Mouse (Mus musculus) forebrain, embryonic 14.5 days (tissue): ENCODE data around the gene Thsd4. TPM values are rescaled to one million over a fixed set of nuclear protein-coding genes. Genes with fewer than 3 reads are reported as not detected.
"Not testable (repeated sequence)": the region's sequence is repeated elsewhere in the genome, so short reads cannot be mapped to it uniquely, and the experiment has no call there.

ENCODE experiments used
- ATAC-seq: fragments of 200-750 bp; cut with Nextera tagmentation; 2 replicates; pipeline ENCODE4 v1.8.0; 2017; ENCODE audit warnings: mild to moderate bottlenecking, moderate library complexity
- DNase-seq: peaks from one replicate; pipeline ENCODE4 v3.0.0-alpha.2; 2015; ENCODE audit warnings: low spot score
- H3K27ac ChIP-seq: fragments of 300-500 bp; sonication (generic); 2 replicates; pipeline ENCODE4 v1.5.1; 2014; ENCODE audit warnings: low read depth, mild to moderate bottlenecking, control low read depth, low read length, moderate library complexity
- H3K27me3 ChIP-seq: fragments of 300-500 bp; sonication (generic); replicated peaks from 2 replicates; pipeline ENCODE4 v1.6.1; 2014; ENCODE audit warnings: low read length, control low read depth, mixed read lengths; ENCODE audit not compliant: control insufficient read depth, insufficient read depth
- H3K36me3 ChIP-seq: fragments of 300-500 bp; sonication (generic); 2 replicates; pipeline ENCODE4 v1.6.1; 2014; ENCODE audit warnings: low read length, control low read depth; ENCODE audit not compliant: control insufficient read depth, insufficient read depth
- H3K4me1 ChIP-seq: fragments of 300-500 bp; sonication (generic); 2 replicates; pipeline ENCODE4 v1.6.1; 2014; ENCODE audit warnings: antibody characterized with exemption, low read length, control low read depth; ENCODE audit not compliant: control insufficient read depth, insufficient read depth
- H3K4me2 ChIP-seq: fragments of 300-500 bp; sonication (generic); 2 replicates; pipeline ENCODE4 v1.6.1; 2014; ENCODE audit warnings: mild to moderate bottlenecking, control low read depth, low read length
- H3K4me3 ChIP-seq: fragments of 300-500 bp; sonication (generic); 2 replicates; pipeline ENCODE4 v1.5.1; 2014; ENCODE audit warnings: low read depth, low read length, control low read depth
- H3K9ac ChIP-seq: fragments of 300-500 bp; sonication (generic); 2 replicates; pipeline ENCODE4 v1.6.1; 2014; ENCODE audit warnings: mild to moderate bottlenecking, low read length, control low read depth, moderate library complexity
- H3K9me3 ChIP-seq: fragments of 300-500 bp; sonication (generic); replicated peaks from 2 replicates; pipeline ENCODE4 v1.6.1; 2016; ENCODE audit warnings: low read length, control low read depth, mixed read lengths; ENCODE audit not compliant: control insufficient read depth
- WGBS: fragments of 180-500 bp; shearing (Covaris S2); extraction: QIAGEN DNeasy Blood & Tissue Kit; methylation state at CpG from one replicate; pipeline ENCODE4 v1.1.7; 2014; 5-methylcytosine and 5-hydroxymethylcytosine counted together
- polyA plus RNA-seq: library from polyadenylated mRNA; unstranded; fragments of >200 nt; fragmentation: Nextera tagmentation; extraction: Ambion mirVana; gene quantifications from 2 replicates; pipeline ENCODE4 v1.2.1, GENCODE M21; 2014

Thsd4 gene
- polyA plus RNA-seq, 1 experiment from 2014 or later: 3.4 TPM

DNA sequence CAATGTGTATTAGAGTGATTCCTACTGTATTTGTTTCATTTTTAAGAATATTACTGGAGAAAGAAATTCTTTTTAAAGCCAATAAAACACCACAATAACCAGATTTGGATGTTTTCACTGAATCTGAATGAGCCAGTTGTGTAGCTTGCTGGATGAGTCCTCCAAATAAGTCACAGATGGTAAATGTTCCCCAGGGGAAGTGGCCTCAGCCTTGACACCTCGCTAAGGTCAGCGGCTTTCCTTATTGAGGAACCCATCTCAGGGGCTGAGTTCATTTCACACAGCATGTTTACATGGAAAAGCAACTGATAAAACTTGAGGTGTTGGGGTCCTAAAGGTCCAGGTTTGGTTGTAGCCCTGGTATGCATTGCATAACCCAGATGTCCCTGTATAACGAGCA is 337.8 kb downstream of the Thsd4 start:
- no peak for ATAC-seq
- DNase-seq: no peak
- Histone ChIP-seq H3K9ac (no peak overlapping the region), H3K36me3 (no peaks in the 10 kb centered on the region), H3K27me3 (no peaks in the 10 kb centered on the region), H3K4me2 (no peak overlapping the region), H3K9me3 (no peaks in the 10 kb centered on the region), H3K4me3 (no peak overlapping the region), H3K27ac (no peak overlapping the region), H3K4me1 (no peaks in the 10 kb centered on the region)
- 68% methylated on average over 3 of the region's 3 CpGs for whole genome bisulfite sequencing

DNA sequence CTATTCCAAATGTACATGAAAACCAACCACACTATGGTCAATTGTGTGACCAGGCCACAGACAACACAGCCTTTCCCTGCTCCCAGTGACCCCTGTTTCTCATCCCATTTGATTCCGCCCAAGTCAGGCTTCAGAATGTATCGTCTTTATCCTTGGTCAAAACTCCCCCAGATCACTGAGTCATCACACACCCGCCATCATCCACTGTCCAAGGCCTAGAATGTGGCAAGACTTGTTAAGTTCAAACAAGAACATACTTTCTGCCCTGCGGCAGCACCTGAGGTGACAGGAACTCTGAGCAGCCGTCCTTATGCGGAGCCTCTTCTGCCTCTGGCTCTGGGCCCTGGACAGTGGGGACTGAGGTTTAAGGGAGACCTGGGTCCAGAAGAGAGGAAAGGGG is 339.5 kb downstream of the Thsd4 start:
- Histone ChIP-seq H3K27ac (no peak overlapping the region), H3K9ac (no peak overlapping the region), H3K4me2 (no peak overlapping the region), H3K9me3 (no peaks in the 10 kb centered on the region), H3K4me3 (no peak overlapping the region), H3K36me3 (no peaks in the 10 kb centered on the region), H3K27me3 (no peaks in the 10 kb centered on the region), H3K4me1 (no peaks in the 10 kb centered on the region)
- WGBS: 91% methylated on average over 6 of the region's 6 CpGs
- DNase-seq: no peak
- ATAC-seq: no peak

DNA sequence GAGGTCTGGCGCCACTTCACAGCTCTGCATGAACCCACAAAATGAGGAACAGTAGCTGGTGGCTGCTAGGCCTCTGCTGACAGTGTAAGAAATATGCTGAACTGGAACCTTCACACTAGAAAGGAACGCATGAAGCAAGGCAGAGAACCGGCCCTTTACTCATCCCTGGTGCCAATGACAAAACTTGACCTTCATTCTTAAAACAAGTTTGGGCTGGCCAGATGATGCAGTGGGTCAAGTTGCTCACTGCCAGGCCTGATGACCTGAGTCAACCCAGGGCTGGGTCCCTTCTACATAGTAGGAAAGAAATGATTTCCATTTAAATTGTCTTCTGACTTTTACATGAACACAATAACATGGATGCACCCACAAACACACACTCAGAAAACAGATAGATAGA is 340.9 kb downstream of the Thsd4 start:
- Histone ChIP-seq H3K4me1 (no peaks in the 10 kb centered on the region), H3K27ac (no peak overlapping the region), H3K4me3 (no peak overlapping the region), H3K9ac (no peak overlapping the region), H3K9me3 (no peaks in the 10 kb centered on the region), H3K36me3 (no peaks in the 10 kb centered on the region), H3K4me2 (no peak overlapping the region), H3K27me3 (no peaks in the 10 kb centered on the region)
- WGBS: 91% methylated on average over 3 of the region's 3 CpGs
- no peak for DNase-seq
- ATAC-seq: no peak

DNA sequence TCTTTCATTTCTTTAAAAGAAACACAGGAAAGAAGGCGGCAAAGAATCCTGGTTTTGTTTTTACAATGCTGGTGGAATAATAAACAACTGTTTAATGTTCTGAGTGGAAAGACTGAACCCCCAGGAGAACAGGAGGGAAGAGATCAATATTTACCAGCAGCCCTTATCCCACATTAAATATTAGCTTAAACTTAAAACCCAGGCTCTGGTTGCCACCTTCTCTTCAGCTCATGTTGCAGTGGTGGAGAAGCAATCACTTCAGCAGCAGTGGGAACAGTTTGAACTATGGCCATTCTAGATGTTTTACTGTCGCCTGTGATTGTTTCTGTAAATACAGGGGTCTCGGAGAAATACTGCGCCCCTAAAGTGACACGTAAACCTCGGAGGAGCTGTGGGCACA is 341.7 kb downstream of the Thsd4 start:
- DNase-seq: no peak
- Histone ChIP-seq H3K4me2 (no peak overlapping the region), H3K36me3 (no peaks in the 10 kb centered on the region), H3K27ac (no peak overlapping the region), H3K9ac (no peak overlapping the region), H3K4me3 (no peak overlapping the region), H3K4me1 (no peaks in the 10 kb centered on the region), H3K27me3 (no peaks in the 10 kb centered on the region), H3K9me3 (no peaks in the 10 kb centered on the region)
- WGBS: 91% methylated on average over 6 of the region's 6 CpGs
- ATAC-seq: no peak

DNA sequence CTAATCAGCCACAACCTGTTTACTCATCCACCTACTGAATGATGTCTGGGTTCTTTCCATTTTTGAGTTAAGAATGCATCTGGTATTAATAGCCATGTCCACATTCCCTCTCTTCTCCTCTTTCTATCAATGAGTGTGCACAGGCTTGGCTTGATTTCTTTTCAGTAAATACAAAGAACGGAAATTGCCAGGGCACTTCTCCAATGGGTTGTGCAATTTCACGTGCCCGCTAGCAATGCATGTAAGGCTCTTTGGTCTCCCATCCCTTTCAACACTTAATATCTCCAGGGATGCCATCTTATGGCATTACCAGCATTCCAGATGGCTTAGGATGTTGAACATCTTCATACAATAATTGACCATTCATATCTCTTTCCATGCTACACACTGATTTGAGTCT is 345.5 kb downstream of the Thsd4 start:
- DNase-seq (no peak), ATAC-seq (no peak)
- Histone ChIP-seq H3K27ac (no peak overlapping the region), H3K4me1 (peaks cover 5% of the 10 kb centered on the region; the same call in 1 of the 2 replicates), H3K9ac (no peak overlapping the region), H3K4me3 (no peak overlapping the region), H3K4me2 (no peak overlapping the region), H3K36me3 (no peaks in the 10 kb centered on the region), H3K9me3 (no peaks in the 10 kb centered on the region), H3K27me3 (no peaks in the 10 kb centered on the region)
- WGBS: 85% methylated on average over 3 of the region's 3 CpGs

DNA sequence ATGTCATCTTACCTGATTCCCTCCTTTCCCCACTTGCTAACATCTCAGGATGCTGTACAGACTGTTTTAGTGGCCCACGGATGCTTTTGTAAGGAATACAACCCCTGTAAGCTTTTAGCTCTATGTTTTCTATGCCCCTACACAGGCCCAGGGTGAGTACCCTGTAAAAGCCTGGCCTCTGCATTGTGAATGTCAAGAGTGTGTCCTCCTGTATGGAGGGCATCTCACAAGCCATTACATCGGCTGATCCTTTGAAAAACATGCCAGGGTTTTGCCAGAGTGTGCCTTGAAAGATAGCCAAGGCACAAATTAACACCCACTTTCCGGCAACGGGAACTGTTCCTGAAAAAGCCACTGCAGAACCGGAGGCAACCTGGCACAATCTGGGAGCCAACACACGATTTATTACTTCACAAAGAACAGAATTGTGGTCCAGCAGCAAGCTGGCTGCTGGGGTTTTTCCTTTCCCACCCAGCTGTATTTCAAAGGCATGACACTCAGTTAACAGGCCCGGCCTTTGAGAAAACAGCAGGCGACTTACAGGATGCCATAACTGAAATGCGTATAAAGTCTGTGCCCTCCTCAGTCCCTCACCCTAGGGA is 349.3 kb downstream of the Thsd4 start:
- not testable (repeated sequence) for ATAC-seq, H3K4me1 ChIP-seq

DNA sequence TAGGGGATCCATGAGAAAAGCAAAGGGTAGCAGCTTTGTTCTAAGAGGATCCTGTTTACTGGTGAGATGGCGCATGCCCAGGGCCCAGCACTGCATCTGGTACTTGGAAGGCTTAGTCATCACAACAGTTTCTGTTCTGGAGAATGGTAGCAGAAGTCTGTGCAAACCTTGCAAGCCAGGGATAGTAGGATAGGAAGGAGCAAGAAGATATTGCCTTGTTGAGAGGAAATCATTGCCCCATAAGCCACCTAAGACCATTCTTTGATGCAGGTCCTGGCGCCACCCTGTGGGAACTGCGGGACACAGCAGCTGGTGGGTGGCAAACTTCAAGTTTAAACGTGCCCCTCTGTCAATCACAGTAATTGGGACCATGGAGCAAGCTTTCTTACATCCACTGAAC is 354.9 kb downstream of the Thsd4 start:
- ATAC-seq (no peak), DNase-seq (no peak)
- no peak overlapping the region for H3K27ac ChIP-seq
- no peak overlapping the region for H3K9ac ChIP-seq
- no peaks in the 10 kb centered on the region for H3K27me3 ChIP-seq
- 71% methylated on average over 4 of the region's 4 CpGs for WGBS
- H3K4me3 ChIP-seq: no peak overlapping the region
- H3K9me3 ChIP-seq: no peaks in the 10 kb centered on the region
- H3K4me2 ChIP-seq: no peak overlapping the region
- no peaks in the 10 kb centered on the region for H3K36me3 ChIP-seq
- H3K4me1 ChIP-seq: no peaks in the 10 kb centered on the region

More for the DNA sequence above, 349.3 kb downstream of the Thsd4 start:
- not testable (repeated sequence) for H3K4me3 ChIP-seq, H3K27ac ChIP-seq, H3K36me3 ChIP-seq, H3K4me2 ChIP-seq, H3K27me3 ChIP-seq, H3K9ac ChIP-seq, H3K9me3 ChIP-seq
- WGBS: 43% methylated on average over 8 of the region's 9 CpGs
- DNase-seq: peak; percentile 65

DNA sequence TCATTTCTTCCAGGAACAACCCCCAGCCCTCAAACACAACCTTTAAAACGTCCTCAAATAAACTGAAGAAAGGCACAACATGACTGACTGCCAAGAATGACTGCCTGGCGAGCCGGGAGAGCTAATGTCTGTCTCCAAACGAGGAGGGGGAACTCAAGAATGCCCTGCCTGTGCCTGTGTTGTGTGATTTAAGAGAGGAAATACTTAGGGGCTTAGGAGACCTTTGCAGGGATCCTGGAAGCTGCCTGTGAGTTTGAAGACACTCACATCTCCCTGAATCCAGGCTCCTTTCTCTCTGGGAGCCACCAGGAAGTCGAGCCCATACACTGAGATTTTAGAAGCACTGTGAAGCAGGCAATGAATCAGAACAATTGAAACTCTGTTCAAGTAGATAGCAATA is 361.0 kb downstream of the Thsd4 start:
- Histone ChIP-seq H3K9ac (no peak overlapping the region), H3K4me2 (no peak overlapping the region), H3K36me3 (no peaks in the 10 kb centered on the region), H3K27me3 (no peaks in the 10 kb centered on the region), H3K4me3 (no peak overlapping the region), H3K9me3 (no peaks in the 10 kb centered on the region), H3K4me1 (0 out of 2 replicates have a peak, but pooled peaks cover 5% of the 10 kb centered on the region), H3K27ac (no peak overlapping the region)
- WGBS: 25% methylated on average over 5 of the region's 5 CpGs
- DNase-seq (peak; percentile 17), ATAC-seq (no peak)

DNA sequence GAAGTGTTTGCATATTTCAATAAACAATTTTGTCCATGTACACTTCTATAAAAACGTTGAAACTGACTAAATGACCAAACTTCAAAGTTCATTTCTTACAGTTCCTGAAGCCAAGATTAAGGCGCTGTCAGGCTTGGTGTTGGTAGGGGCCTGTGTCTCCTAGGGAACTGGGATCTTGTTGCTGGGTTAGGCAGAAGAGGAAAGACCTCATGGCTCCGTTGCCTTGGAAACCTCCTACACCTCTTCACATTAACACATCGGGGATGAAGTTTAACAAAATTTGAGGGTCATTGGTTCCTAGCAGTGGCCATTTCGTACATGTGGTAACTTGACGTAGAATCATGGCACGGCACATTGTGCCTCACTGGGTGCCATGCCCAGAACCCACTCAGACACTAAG is 361.7 kb downstream of the Thsd4 start:
- H3K4me3 ChIP-seq: no peak overlapping the region
- H3K27me3 ChIP-seq: no peaks in the 10 kb centered on the region
- 84% methylated on average over 7 of the region's 7 CpGs for WGBS
- 0 out of 2 replicates have a peak, but pooled peaks cover 5% of the 10 kb centered on the region for H3K4me1 ChIP-seq
- H3K9ac ChIP-seq: no peak overlapping the region
- DNase-seq: peak; percentile 25
- H3K27ac ChIP-seq: no peak overlapping the region
- no peak for ATAC-seq
- H3K9me3 ChIP-seq: no peaks in the 10 kb centered on the region
- no peak overlapping the region for H3K4me2 ChIP-seq
- no peaks in the 10 kb centered on the region for H3K36me3 ChIP-seq
